Mouse (Mus musculus): Measurements from ENCODE around the gene Snd1. TPM values are rescaled to one million over a fixed set of nuclear protein-coding genes. Genes with fewer than 3 reads are reported as not detected.

Snd1 gene
- total and polyA plus RNA-seq, 2 experiments from 2014 or later = 54.7 to 120 TPM

DNA sequence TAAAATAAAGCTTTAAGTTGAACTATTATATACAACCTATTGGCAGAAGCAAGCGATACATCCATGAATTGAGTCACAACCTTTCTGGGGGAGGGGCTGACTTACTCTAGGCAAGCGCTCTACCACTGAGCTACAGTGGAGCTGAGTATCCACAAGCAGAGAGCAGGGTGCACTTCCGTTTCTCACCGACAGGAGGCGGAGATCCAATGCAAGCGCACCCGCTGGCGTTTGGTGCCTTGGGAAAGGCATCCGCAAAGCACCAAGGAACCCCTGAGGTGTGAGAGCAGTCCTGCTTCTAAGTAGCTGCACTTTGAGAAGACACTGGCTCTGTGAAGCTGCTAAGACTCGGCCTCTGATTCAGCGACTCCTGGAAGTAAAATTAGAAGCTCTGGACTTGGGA is 480.6 kb downstream of the Snd1 start:
- no peak overlapping the region for H3K27ac ChIP-seq (ENCODE audit: low read depth)
- TF ChIP-seq EP300 (IDR thresholded peaks at IDR 0.05; ENCODE audit: low read depth) = no peak
- peak; percentile 58 for TF ChIP-seq CTCF (IDR thresholded peaks at IDR 0.05; ENCODE audit: low read depth)
- no peak overlapping the region for H3K4me3 ChIP-seq (ENCODE audit: low read depth, low read length)
- H3K9ac ChIP-seq (replicated peaks; ENCODE audit: low read depth, low read length) = no peak overlapping the region
- ATAC-seq (ENCODE audit: insufficient read depth, low read depth) (no peak), DNase-seq (ENCODE audit: low spot score) (no peak)
- no peak overlapping the region for H3K4me2 ChIP-seq (ENCODE audit: low read depth, low read length)
- no peaks in the 10 kb centered on the region for H3K36me3 ChIP-seq (replicated peaks; ENCODE audit: control insufficient read depth, insufficient read depth, low read length)
- H3K27me3 ChIP-seq (ENCODE audit: control insufficient read depth, insufficient read depth, low read length) = no peaks in the 10 kb centered on the region
- no peaks in the 10 kb centered on the region for H3K9me3 ChIP-seq (replicated peaks; ENCODE audit: control insufficient read depth, low read length)
- WGBS = 18% methylated on average over 11 of the region's 11 CpGs
- no peaks in the 10 kb centered on the region for H3K4me1 ChIP-seq (ENCODE audit: control insufficient read depth, insufficient read depth)

DNA sequence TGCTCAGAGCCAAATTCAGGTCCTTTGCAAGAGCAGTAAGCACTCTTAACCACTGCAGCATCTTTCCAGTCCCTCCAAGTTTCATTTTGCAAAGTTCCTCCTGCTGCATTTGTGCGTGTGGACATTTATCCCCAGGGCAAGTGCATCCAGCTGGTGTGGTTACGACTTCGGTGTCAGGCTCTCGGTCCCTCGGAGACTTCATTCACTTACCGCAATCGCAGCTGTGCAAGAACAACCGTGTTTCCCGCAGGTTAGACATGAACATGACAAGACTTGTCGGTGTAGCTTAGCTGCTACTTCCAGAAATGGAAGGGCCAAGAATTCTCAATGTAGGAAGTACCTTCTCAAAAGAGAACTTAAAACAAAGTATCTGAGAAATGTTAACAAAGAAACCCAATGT is 482.5 kb downstream of the Snd1 start:
- Histone ChIP-seq H3K4me3 (ENCODE audit: low read depth, low read length) (no peak overlapping the region), H3K27ac (ENCODE audit: low read depth) (no peak overlapping the region), H3K36me3 (replicated peaks; ENCODE audit: control insufficient read depth, insufficient read depth, low read length) (no peaks in the 10 kb centered on the region), H3K9ac (replicated peaks; ENCODE audit: low read depth, low read length) (no peak overlapping the region), H3K4me1 (ENCODE audit: control insufficient read depth, insufficient read depth) (no peaks in the 10 kb centered on the region), H3K4me2 (ENCODE audit: low read depth, low read length) (no peak overlapping the region), H3K9me3 (replicated peaks; ENCODE audit: control insufficient read depth, low read length) (no peaks in the 10 kb centered on the region), H3K27me3 (ENCODE audit: control insufficient read depth, insufficient read depth, low read length) (no peaks in the 10 kb centered on the region)
- ATAC-seq (ENCODE audit: insufficient read depth, low read depth) (no peak), DNase-seq (ENCODE audit: low spot score) (no peak)
- 77% methylated on average over 10 of the region's 10 CpGs for WGBS
- TF ChIP-seq CTCF (IDR thresholded peaks at IDR 0.05; ENCODE audit: low read depth) = no peak
- TF ChIP-seq EP300 (IDR thresholded peaks at IDR 0.05; ENCODE audit: low read depth) = no peak

DNA sequence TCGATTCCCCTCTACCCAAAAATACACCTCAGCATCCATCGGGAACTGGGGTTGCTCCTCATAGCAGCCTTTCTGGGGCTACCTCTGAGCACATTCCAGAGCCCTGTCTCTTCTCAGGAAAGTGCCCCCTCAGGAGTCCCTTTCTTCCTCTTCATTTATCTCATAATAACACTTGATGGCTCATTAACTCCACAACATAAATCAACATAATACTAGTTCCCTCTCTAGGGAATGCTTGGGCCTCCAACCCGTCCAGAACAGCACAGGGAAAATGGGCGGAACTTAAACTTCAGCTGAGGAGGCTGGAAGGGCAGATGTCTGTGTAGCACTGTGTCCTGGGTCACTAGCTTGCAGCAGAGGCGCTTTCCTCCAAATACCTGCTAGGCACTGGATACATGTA is 488.2 kb downstream of the Snd1 start:
- DNase-seq (ENCODE audit: low spot score) (no peak), ATAC-seq (ENCODE audit: insufficient read depth, low read depth) (no peak)
- Histone ChIP-seq H3K4me2 (ENCODE audit: low read depth, low read length) (no peak overlapping the region), H3K27ac (ENCODE audit: low read depth) (no peak overlapping the region), H3K36me3 (replicated peaks; ENCODE audit: control insufficient read depth, insufficient read depth, low read length) (no peaks in the 10 kb centered on the region), H3K4me3 (ENCODE audit: low read depth, low read length) (no peak overlapping the region), H3K4me1 (ENCODE audit: control insufficient read depth, insufficient read depth) (no peaks in the 10 kb centered on the region), H3K9ac (replicated peaks; ENCODE audit: low read depth, low read length) (no peak overlapping the region), H3K27me3 (ENCODE audit: control insufficient read depth, insufficient read depth, low read length) (no peaks in the 10 kb centered on the region), H3K9me3 (replicated peaks; ENCODE audit: control insufficient read depth, low read length) (no peaks in the 10 kb centered on the region)
- TF ChIP-seq CTCF (IDR thresholded peaks at IDR 0.05; ENCODE audit: low read depth) = no peak
- TF ChIP-seq EP300 (IDR thresholded peaks at IDR 0.05; ENCODE audit: low read depth) = no peak
- 51% methylated on average over 5 of the region's 5 CpGs for WGBS

DNA sequence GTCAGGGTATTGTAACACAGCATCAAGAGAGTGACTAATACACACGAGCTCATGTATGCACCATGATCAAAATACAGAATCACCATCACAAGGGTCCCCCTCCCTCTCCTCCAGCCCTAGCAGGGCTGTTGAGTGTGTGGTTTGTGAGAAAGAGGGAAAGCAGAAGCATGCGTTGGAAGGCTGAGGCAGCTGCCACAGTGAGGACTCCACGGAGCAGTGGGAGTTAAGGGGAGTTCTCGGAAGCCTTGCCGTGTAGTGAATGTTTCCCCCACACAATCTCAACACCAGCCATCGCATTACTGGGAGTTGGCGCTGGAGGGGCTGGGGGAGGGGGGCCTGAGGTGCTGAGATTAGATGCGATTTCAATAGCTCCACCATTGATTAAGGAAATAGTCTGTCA is 490.3 kb downstream of the Snd1 start:
- Histone ChIP-seq H3K4me1 (ENCODE audit: control insufficient read depth, insufficient read depth) (no peaks in the 10 kb centered on the region; the same call in 1 of the 2 replicates), H3K4me3 (ENCODE audit: low read depth, low read length) (no peak overlapping the region), H3K9ac (replicated peaks; ENCODE audit: low read depth, low read length) (no peak overlapping the region), H3K27me3 (ENCODE audit: control insufficient read depth, insufficient read depth, low read length) (no peaks in the 10 kb centered on the region), H3K36me3 (replicated peaks; ENCODE audit: control insufficient read depth, insufficient read depth, low read length) (no peaks in the 10 kb centered on the region), H3K27ac (ENCODE audit: low read depth) (no peak overlapping the region), H3K9me3 (replicated peaks; ENCODE audit: control insufficient read depth, low read length) (no peaks in the 10 kb centered on the region), H3K4me2 (ENCODE audit: low read depth, low read length) (no peak overlapping the region)
- WGBS = 39% methylated on average over 8 of the region's 8 CpGs
- DNase-seq (ENCODE audit: low spot score) = no peak
- TF ChIP-seq CTCF (IDR thresholded peaks at IDR 0.05; ENCODE audit: low read depth) (no peak), EP300 (IDR thresholded peaks at IDR 0.05; ENCODE audit: low read depth) (no peak)
- ATAC-seq (ENCODE audit: insufficient read depth, low read depth) = no peak

DNA sequence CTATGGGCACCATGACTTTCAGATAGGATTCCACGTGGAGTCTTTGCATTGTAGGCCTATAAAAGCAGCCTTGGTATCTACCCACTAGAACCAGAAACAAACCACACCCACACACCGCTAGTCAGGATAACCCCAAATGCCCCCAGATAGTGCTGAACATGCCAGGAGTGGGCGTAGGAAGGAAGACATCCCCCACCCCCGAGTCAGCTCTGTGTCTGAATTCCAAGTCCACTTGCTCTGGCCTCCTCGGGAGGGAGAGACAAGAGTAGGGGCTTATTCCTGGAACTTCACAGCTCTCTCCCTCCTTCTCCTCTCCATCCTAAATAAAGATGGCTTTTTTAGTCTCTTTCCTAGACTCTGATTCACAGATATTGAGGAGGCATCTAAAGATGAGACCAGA is 494.7 kb downstream of the Snd1 start:
- ATAC-seq (ENCODE audit: insufficient read depth, low read depth) (no peak), DNase-seq (ENCODE audit: low spot score) (no peak)
- no peaks in the 10 kb centered on the region for H3K27me3 ChIP-seq (ENCODE audit: control insufficient read depth, insufficient read depth, low read length)
- H3K4me1 ChIP-seq (ENCODE audit: control insufficient read depth, insufficient read depth) = no peaks in the 10 kb centered on the region; the same call in 1 of the 2 replicates
- no peak overlapping the region for H3K4me3 ChIP-seq (ENCODE audit: low read depth, low read length)
- H3K9me3 ChIP-seq (replicated peaks; ENCODE audit: control insufficient read depth, low read length) = no peaks in the 10 kb centered on the region
- no peak overlapping the region for H3K27ac ChIP-seq (ENCODE audit: low read depth)
- no peaks in the 10 kb centered on the region for H3K36me3 ChIP-seq (replicated peaks; ENCODE audit: control insufficient read depth, insufficient read depth, low read length)
- 16% methylated on average over 5 of the region's 5 CpGs for WGBS
- H3K9ac ChIP-seq (replicated peaks; ENCODE audit: low read depth, low read length) = no peak overlapping the region
- TF ChIP-seq EP300 (IDR thresholded peaks at IDR 0.05; ENCODE audit: low read depth) = no peak
- TF ChIP-seq CTCF (IDR thresholded peaks at IDR 0.05; ENCODE audit: low read depth) = no peak
- no peak overlapping the region for H3K4me2 ChIP-seq (ENCODE audit: low read depth, low read length)

DNA sequence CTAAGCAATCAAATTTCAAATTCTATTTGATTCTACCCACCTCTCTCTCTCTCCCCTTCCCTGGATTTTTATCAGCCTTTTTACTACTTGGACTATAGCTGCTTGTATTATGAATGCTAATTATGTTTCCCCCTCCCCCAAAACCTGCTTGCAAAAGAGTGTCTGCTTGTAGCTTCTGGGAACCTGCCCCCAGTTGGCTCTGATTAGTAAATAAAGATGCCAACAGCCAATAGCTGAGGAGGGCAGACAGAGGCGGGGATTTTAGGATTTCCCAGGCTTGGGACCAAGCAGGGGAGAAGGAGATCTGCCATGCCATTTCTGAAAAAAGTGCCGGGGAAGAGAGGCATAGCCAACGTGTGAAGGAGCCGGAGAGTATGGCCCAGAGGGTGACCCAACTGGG is 495.8 kb downstream of the Snd1 start:
- no peaks in the 10 kb centered on the region; the same call in 1 of the 2 replicates for H3K4me1 ChIP-seq (ENCODE audit: control insufficient read depth, insufficient read depth)
- H3K4me3 ChIP-seq (ENCODE audit: low read depth, low read length) = no peak overlapping the region
- TF ChIP-seq CTCF (IDR thresholded peaks at IDR 0.05; ENCODE audit: low read depth) = no peak
- TF ChIP-seq EP300 (IDR thresholded peaks at IDR 0.05; ENCODE audit: low read depth) = no peak
- H3K27me3 ChIP-seq (ENCODE audit: control insufficient read depth, insufficient read depth, low read length) = no peaks in the 10 kb centered on the region
- no peaks in the 10 kb centered on the region for H3K36me3 ChIP-seq (replicated peaks; ENCODE audit: control insufficient read depth, insufficient read depth, low read length)
- no peaks in the 10 kb centered on the region for H3K9me3 ChIP-seq (replicated peaks; ENCODE audit: control insufficient read depth, low read length)
- ATAC-seq (ENCODE audit: insufficient read depth, low read depth) (no peak), DNase-seq (ENCODE audit: low spot score) (no peak)
- no peak overlapping the region for H3K9ac ChIP-seq (replicated peaks; ENCODE audit: low read depth, low read length)
- H3K27ac ChIP-seq (ENCODE audit: low read depth) = no peak overlapping the region
- WGBS = 50% methylated on average over 4 of the region's 4 CpGs
- H3K4me2 ChIP-seq (ENCODE audit: low read depth, low read length) = no peak overlapping the region
